10 mouse cellular contexts compared by ENCODE assay signal in the genomic region with DNA sequence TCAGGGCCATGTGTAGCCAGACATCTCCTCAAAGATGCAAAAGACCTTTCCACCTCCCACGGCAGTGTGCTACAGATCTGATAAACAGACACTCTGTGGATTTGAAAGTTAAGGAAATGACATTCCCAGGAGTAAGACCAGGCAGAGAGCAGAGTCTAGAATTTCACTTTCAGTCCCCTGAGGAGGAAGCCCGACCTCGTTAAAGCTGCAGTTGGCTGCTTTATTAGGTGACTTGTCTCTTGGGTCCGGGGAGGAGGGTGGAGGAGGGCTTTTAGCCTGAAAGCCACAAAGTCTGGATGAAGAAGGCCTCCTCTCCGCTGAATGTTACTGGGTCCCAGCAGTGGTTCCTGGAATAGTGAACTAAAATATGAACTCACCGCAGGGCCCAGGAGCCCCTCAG.
DNase-seq lines count a peak whose midpoint lies in the region; ATAC-seq and TF ChIP-seq lines count a peak whose summit lies in the region.
"Had no signal": no experiment of that assay in that cellular context is flagged by ENCODE, and none has a peak within 500 bp of the region (broad histone marks: within the 10 kb centered on the region; RNA-seq: fewer than 3 reads in every experiment).

No protein-coding gene starts in this region.

- ATAC-seq in heart, embryonic 11.5 days (replicated peaks; ENCODE audit: insufficient number of reproducible peaks, low FRiP score, low TSS enrichment), result no peak
- no peak for ATAC-seq in lung, postnatal 0 days
- ATAC-seq in embryonic facial prominence, embryonic 12.5 days (ENCODE audit: insufficient number of reproducible peaks, insufficient read depth, low FRiP score, low TSS enrichment), result no peak
- ATAC-seq in limb, embryonic 11.5 days (ENCODE audit: insufficient number of reproducible peaks, low FRiP score, low TSS enrichment, low read depth), result peak; percentile 66
- ATAC-seq: forebrain, postnatal 0 days had no signal

- no peak overlapping the region for H3K9ac ChIP-seq in heart, embryonic 11.5 days (ENCODE audit: low read depth, low read length)
- no peak overlapping the region for H3K9ac ChIP-seq in lung, postnatal 0 days (replicated peaks; ENCODE audit: low read depth)
- no peak overlapping the region for H3K9ac ChIP-seq in embryonic facial prominence, embryonic 12.5 days
- no peak overlapping the region for H3K9ac ChIP-seq in limb, embryonic 11.5 days (ENCODE audit: low read length)
- H3K9ac ChIP-seq: forebrain, postnatal 0 days had no signal

- DNase-seq in heart, postnatal 25 days (ENCODE audit: low spot score), result no peak
- peak; percentile 42 for DNase-seq in lung, postnatal 10 days
- DNase-seq in lung, postnatal 0 days (ENCODE audit: low spot score), result no peak
- DNase-seq in limb, embryonic 11.5 days (ENCODE audit: low spot score), result peak; percentile 75
- no peak for DNase-seq in right cerebral cortex, postnatal 4 days
- no peak for DNase-seq in thymus, adult 18-20 months
- DNase-seq: forebrain, postnatal 0 days had no signal

- TF ChIP-seq CTCF in lung, postnatal 0 days (IDR thresholded peaks at IDR 0.05), result no peak

- WGBS in heart, embryonic 11.5 days (ENCODE audit: insufficient replicate concordance), result 23% methylated on average over 6 of the region's 6 CpGs
- 26% methylated on average over 6 of the region's 6 CpGs for WGBS in lung, postnatal 0 days
- 26% methylated on average over 6 of the region's 6 CpGs for WGBS in embryonic facial prominence, embryonic 12.5 days
- 15% methylated on average over 6 of the region's 6 CpGs for WGBS in limb, embryonic 11.5 days

- H3K27ac ChIP-seq in heart, embryonic 11.5 days (ENCODE audit: low read depth, low read length), result peak overlapping the region; percentile 50; the same call in 1 of the 2 replicates
- no peak overlapping the region for H3K27ac ChIP-seq in lung, postnatal 0 days (ENCODE audit: low read length)
- H3K27ac ChIP-seq in embryonic facial prominence, embryonic 12.5 days, result peak overlapping the region; percentile 26
- peak overlapping the region; percentile 71 for H3K27ac ChIP-seq in limb, embryonic 11.5 days (replicated peaks; ENCODE audit: low read depth, low read length)

- intact Hi-C loops in heart, postnatal 25 days (cut with DNase I), result no loop called here

- no peaks in the 10 kb centered on the region for H3K27me3 ChIP-seq in heart, embryonic 11.5 days (ENCODE audit: control insufficient read depth, insufficient read depth, low read length)
- H3K27me3 ChIP-seq in lung, postnatal 0 days (replicated peaks; ENCODE audit: insufficient read depth, low read length), result no peaks in the 10 kb centered on the region
- H3K27me3 ChIP-seq in embryonic facial prominence, embryonic 12.5 days, result no peaks in the 10 kb centered on the region
- H3K27me3 ChIP-seq in limb, embryonic 11.5 days (ENCODE audit: control insufficient read depth, insufficient read depth, low read length), result no peaks in the 10 kb centered on the region
- H3K27me3 ChIP-seq: megakaryocyte, embryonic 14.5 days had no signal

- TF ChIP-seq EP300 in lung, postnatal 0 days (IDR thresholded peaks at IDR 0.05), result no peak

- peaks cover 15% of the 10 kb centered on the region for H3K4me1 ChIP-seq in heart, embryonic 11.5 days (ENCODE audit: control insufficient read depth, insufficient read depth, low read length)
- no peaks in the 10 kb centered on the region; the same call in 1 of the 2 replicates for H3K4me1 ChIP-seq in lung, postnatal 0 days (ENCODE audit: insufficient read depth, low read depth, low read length)
- H3K4me1 ChIP-seq in embryonic facial prominence, embryonic 12.5 days, result peaks cover 35% of the 10 kb centered on the region
- peaks cover 33% of the 10 kb centered on the region for H3K4me1 ChIP-seq in limb, embryonic 11.5 days (ENCODE audit: control insufficient read depth, insufficient read depth, low read length)
- H3K4me1 ChIP-seq: megakaryocyte, embryonic 14.5 days had no signal

- no peak overlapping the region for H3K4me2 ChIP-seq in heart, embryonic 11.5 days
- no peak overlapping the region for H3K4me2 ChIP-seq in lung, postnatal 0 days (replicated peaks; ENCODE audit: low read depth, low read length)
- H3K4me2 ChIP-seq in embryonic facial prominence, embryonic 12.5 days (replicated peaks), result no peak overlapping the region
- 0 out of 2 replicates have a peak overlapping the region, but pooled peaks have one; percentile 8 for H3K4me2 ChIP-seq in limb, embryonic 11.5 days (ENCODE audit: low read depth, severe bottlenecking)

- no peaks in the 10 kb centered on the region for H3K9me3 ChIP-seq in heart, embryonic 11.5 days (replicated peaks; ENCODE audit: control insufficient read depth, low read length)
- H3K9me3 ChIP-seq in lung, postnatal 0 days (ENCODE audit: low read length), result no peaks in the 10 kb centered on the region
- no peaks in the 10 kb centered on the region for H3K9me3 ChIP-seq in embryonic facial prominence, embryonic 12.5 days
- H3K9me3 ChIP-seq in limb, embryonic 11.5 days (ENCODE audit: control insufficient read depth, low read length), result no peaks in the 10 kb centered on the region

- no peaks in the 10 kb centered on the region for H3K36me3 ChIP-seq in heart, embryonic 11.5 days (ENCODE audit: control insufficient read depth, insufficient read depth, low read length)
- no peaks in the 10 kb centered on the region for H3K36me3 ChIP-seq in lung, postnatal 0 days (ENCODE audit: insufficient read depth, low read length)
- H3K36me3 ChIP-seq in embryonic facial prominence, embryonic 12.5 days, result no peaks in the 10 kb centered on the region
- no peaks in the 10 kb centered on the region for H3K36me3 ChIP-seq in limb, embryonic 11.5 days (ENCODE audit: control insufficient read depth, insufficient read depth, low read length)

- no peak overlapping the region for H3K4me3 ChIP-seq in heart, embryonic 11.5 days (ENCODE audit: low read depth, low read length)
- no peak overlapping the region for H3K4me3 ChIP-seq in lung, postnatal 0 days (ENCODE audit: low read depth, low read length)
- H3K4me3 ChIP-seq in embryonic facial prominence, embryonic 12.5 days, result no peak overlapping the region
- H3K4me3 ChIP-seq in limb, embryonic 11.5 days (ENCODE audit: low read depth, low read length), result no peak overlapping the region
- H3K4me3 ChIP-seq: megakaryocyte, embryonic 14.5 days had no signal

Comparison
In these comparisons a context has a peak if more than half of its experiments do, and no peak if none do; other contexts are left out.
1. DNase-seq: peak in lung, postnatal 10 days (single experiment) and limb, embryonic 11.5 days (single experiment); none in heart, postnatal 25 days (single experiment), lung, postnatal 0 days (single experiment), right cerebral cortex, postnatal 4 days (single experiment) and thymus, adult 18-20 months (0 of 2).